Mouse (Mus musculus): ENCODE measurements around the gene Ccdc170. TPM values are rescaled to one million over a fixed set of nuclear protein-coding genes. Genes with fewer than 3 reads are reported as not detected.
A peak's percentile ranks its signal among the peaks of the same experiment; 100 is the strongest.

Ccdc170 gene
- total and polyA plus RNA-seq, 3 experiments, result 0.08 to 0.25 (median 0.21) TPM

DNA sequence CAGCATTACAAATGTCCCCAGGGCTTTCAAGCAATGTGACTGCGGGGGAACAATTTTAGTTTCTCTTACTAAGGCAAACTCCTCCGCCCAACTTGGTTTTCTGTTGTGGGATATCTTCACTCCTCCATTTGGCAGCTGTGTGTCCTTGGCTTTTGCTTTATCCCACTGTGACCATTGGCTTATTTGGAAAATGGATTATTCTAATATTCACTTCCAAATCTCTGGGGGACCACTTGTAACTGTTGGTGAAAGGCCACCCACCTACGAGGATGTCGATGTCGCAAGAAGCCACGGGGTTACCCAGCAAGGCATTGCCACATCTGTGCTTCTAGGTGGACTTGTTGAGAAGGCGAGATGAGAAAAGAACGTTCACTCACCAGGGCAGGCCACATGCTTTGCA, 607 bp upstream of the Ccdc170 start:
- peak; percentile 46 to 48 for DNase-seq
- Histone ChIP-seq H3K4me3 (no peak overlapping the region), H3K9ac (ENCODE audit: low read depth, low read length) (no peak overlapping the region), H3K27me3 (ENCODE audit: control insufficient read depth, insufficient read depth, low read length) (no peaks in the 10 kb centered on the region), H3K4me1 (ENCODE audit: control insufficient read depth, insufficient read depth, low read length) (no peaks in the 10 kb centered on the region; the same call in 1 of the 2 replicates), H3K27ac (no peak overlapping the region), H3K79me2 (replicated peaks; ENCODE audit: control insufficient read depth, insufficient read depth, low read length) (no peaks in the 10 kb centered on the region), H3K36me3 (ENCODE audit: control insufficient read depth, insufficient read depth, low read length) (no peaks in the 10 kb centered on the region)
- intact Hi-C loops (cut with DNase I), result no loop called here
- TF ChIP-seq CTCF (IDR thresholded peaks at IDR 0.05) (no peak), EP300 (IDR thresholded peaks at IDR 0.05; ENCODE audit: insufficient read depth, low read depth, low read length) (no peak), POLR2A (IDR thresholded peaks at IDR 0.05; ENCODE audit: insufficient read depth, low read depth, low read length) (no peak)
- 64% methylated on average over 8 of the region's 8 CpGs for WGBS

DNA sequence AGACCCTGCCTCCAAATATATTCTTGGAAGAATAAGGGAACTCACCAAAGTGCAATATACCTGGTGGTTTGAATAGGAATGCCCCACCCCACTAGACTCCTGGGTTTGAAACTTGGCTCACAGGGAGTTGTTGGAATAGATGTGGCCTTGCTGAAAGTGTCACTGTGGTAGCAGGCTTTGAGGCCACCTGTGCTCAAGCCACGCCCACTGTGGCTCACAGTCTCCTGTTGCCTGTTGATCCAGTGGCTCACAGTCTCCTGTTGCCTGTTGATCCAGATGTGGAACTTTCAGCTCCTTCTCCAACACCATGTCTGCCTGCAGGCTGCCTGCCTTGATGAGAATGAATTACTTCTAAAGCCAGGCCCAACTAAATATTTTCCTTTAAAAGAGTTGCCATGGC, 1.5 kb downstream of the Ccdc170 start:
- Histone ChIP-seq H3K9ac (ENCODE audit: low read depth, low read length) (no peak overlapping the region), H3K27me3 (ENCODE audit: control insufficient read depth, insufficient read depth, low read length) (no peaks in the 10 kb centered on the region), H3K79me2 (replicated peaks; ENCODE audit: control insufficient read depth, insufficient read depth, low read length) (no peaks in the 10 kb centered on the region), H3K4me3 (no peak overlapping the region), H3K36me3 (ENCODE audit: control insufficient read depth, insufficient read depth, low read length) (no peaks in the 10 kb centered on the region), H3K4me1 (ENCODE audit: control insufficient read depth, insufficient read depth, low read length) (no peaks in the 10 kb centered on the region; the same call in 1 of the 2 replicates), H3K27ac (no peak overlapping the region)
- intact Hi-C loops (cut with DNase I), result no loop called here
- DNase-seq, result no peak
- no peak for TF ChIP-seq CTCF (IDR thresholded peaks at IDR 0.05)
- no peak for TF ChIP-seq POLR2A (IDR thresholded peaks at IDR 0.05; ENCODE audit: insufficient read depth, low read depth, low read length)
- TF ChIP-seq EP300 (IDR thresholded peaks at IDR 0.05; ENCODE audit: insufficient read depth, low read depth, low read length), result no peak
- WGBS, result 94% methylated on average over 1 of the region's 1 CpGs

DNA sequence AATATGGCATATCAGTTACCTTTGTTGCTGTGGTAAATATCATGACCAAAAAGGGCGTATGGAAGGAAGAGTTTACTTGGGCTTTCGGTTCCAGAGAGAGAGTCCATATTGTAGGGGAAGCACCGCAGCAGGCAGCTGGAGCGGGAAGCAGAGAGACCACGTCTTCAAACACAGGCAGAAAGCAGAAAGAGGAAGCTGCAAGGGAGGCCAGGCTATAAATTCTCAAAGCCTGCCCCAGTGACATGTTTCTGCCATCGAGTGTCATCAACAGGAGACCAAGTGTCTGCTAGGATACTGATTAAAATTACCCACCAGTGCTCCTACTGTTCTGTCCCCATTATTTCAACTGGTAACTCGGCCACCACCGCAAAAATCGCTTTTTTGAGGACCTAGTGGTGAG, 2.7 kb downstream of the Ccdc170 start:
- intact Hi-C loops (cut with DNase I), result no loop called here
- no peaks in the 10 kb centered on the region for H3K36me3 ChIP-seq (ENCODE audit: control insufficient read depth, insufficient read depth, low read length)
- H3K9ac ChIP-seq (ENCODE audit: low read depth, low read length), result no peak overlapping the region
- WGBS, result 77% methylated on average over 9 of the region's 9 CpGs
- no peak overlapping the region for H3K27ac ChIP-seq
- H3K79me2 ChIP-seq (replicated peaks; ENCODE audit: control insufficient read depth, insufficient read depth, low read length), result no peaks in the 10 kb centered on the region
- DNase-seq, result no peak
- TF ChIP-seq EP300 (IDR thresholded peaks at IDR 0.05; ENCODE audit: insufficient read depth, low read depth, low read length) (no peak), CTCF (IDR thresholded peaks at IDR 0.05) (no peak), POLR2A (IDR thresholded peaks at IDR 0.05; ENCODE audit: insufficient read depth, low read depth, low read length) (no peak)
- H3K27me3 ChIP-seq (ENCODE audit: control insufficient read depth, insufficient read depth, low read length), result no peaks in the 10 kb centered on the region
- H3K4me3 ChIP-seq, result no peak overlapping the region
- H3K4me1 ChIP-seq (ENCODE audit: control insufficient read depth, insufficient read depth, low read length), result no peaks in the 10 kb centered on the region; the same call in 1 of the 2 replicates

DNA sequence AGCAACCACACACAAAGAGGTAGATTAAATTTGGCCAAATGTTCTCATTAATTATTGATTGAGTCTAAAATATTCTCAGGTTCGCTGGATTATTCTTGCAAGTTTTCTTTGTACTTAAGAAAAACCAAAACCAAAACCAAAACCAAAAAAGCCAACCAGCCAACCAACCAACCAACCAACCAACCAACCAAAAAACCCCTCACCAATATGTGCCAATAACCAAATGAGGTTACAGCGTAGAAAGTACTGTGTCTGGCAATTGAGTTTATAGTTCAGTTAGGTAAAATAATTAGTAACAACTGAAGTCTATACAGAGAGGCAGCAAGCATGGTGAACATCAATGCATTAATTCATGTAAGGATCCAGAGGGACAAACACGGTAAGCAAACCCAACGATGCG, 7.6 kb downstream of the Ccdc170 start:
- TF ChIP-seq CTCF (IDR thresholded peaks at IDR 0.05), result no peak
- no peak for TF ChIP-seq EP300 (IDR thresholded peaks at IDR 0.05; ENCODE audit: insufficient read depth, low read depth, low read length)
- TF ChIP-seq POLR2A (IDR thresholded peaks at IDR 0.05; ENCODE audit: insufficient read depth, low read depth, low read length), result no peak
- H3K27ac ChIP-seq, result no peak overlapping the region
- H3K4me3 ChIP-seq, result no peak overlapping the region
- intact Hi-C loops (cut with DNase I), result no loop called here
- H3K27me3 ChIP-seq (ENCODE audit: control insufficient read depth, insufficient read depth, low read length), result no peaks in the 10 kb centered on the region
- H3K79me2 ChIP-seq (replicated peaks; ENCODE audit: control insufficient read depth, insufficient read depth, low read length), result no peaks in the 10 kb centered on the region
- no peak for DNase-seq
- 77% methylated on average over 5 of the region's 5 CpGs for WGBS
- no peaks in the 10 kb centered on the region for H3K36me3 ChIP-seq (ENCODE audit: control insufficient read depth, insufficient read depth, low read length)
- H3K4me1 ChIP-seq (ENCODE audit: control insufficient read depth, insufficient read depth, low read length), result no peaks in the 10 kb centered on the region
- no peak overlapping the region for H3K9ac ChIP-seq (ENCODE audit: low read depth, low read length)

DNA sequence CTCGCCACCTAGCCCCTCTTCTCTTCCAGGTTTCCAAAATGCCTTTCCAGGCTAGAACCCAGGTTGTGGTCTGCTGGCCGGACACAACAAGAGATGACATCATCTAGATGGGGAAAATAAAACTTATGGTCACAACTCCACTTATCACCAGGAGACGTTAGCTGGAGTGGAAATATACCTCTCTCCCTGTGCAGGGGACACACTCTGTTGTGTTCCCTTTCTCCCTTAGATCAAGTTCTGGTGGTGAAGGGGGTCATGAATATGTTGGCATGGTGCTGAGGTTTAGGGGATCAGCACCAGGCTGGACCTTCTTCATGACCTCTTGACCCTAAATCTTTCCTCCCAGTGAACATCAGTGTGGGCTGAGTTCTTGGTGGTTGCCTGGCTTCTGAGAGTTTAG, 9.0 kb downstream of the Ccdc170 start:
- intact Hi-C loops (cut with DNase I), result no loop called here
- TF ChIP-seq EP300 (IDR thresholded peaks at IDR 0.05; ENCODE audit: insufficient read depth, low read depth, low read length) (no peak), POLR2A (IDR thresholded peaks at IDR 0.05; ENCODE audit: insufficient read depth, low read depth, low read length) (no peak), CTCF (IDR thresholded peaks at IDR 0.05) (no peak)
- no peak overlapping the region for H3K9ac ChIP-seq (ENCODE audit: low read depth, low read length)
- no peaks in the 10 kb centered on the region for H3K79me2 ChIP-seq (replicated peaks; ENCODE audit: control insufficient read depth, insufficient read depth, low read length)
- no peak overlapping the region for H3K4me3 ChIP-seq
- H3K27me3 ChIP-seq (ENCODE audit: control insufficient read depth, insufficient read depth, low read length), result no peaks in the 10 kb centered on the region
- H3K27ac ChIP-seq, result no peak overlapping the region
- H3K4me1 ChIP-seq (ENCODE audit: control insufficient read depth, insufficient read depth, low read length), result no peaks in the 10 kb centered on the region
- no peaks in the 10 kb centered on the region for H3K36me3 ChIP-seq (ENCODE audit: control insufficient read depth, insufficient read depth, low read length)
- WGBS, result 48% methylated on average over 3 of the region's 3 CpGs
- DNase-seq, result no peak

DNA sequence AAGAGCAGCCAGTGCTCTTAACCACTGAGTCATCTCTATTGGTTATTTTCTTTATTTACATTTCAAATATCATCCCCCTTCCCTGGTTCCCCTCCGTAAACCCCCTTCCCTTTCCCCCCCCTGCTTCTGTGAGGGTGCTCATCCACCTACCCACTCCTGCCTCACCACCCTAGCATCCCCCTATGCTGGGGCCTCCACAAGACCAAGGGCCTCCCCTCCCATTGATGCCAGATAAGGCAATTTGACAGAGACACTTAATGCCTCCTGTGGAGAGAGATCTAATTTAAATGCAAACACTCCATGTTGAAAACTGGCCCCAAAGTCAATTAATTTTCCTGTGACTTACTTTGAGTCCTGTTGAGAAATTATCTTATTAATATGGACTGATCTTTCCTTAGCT, 9.7 kb downstream of the Ccdc170 start:
- WGBS, result 76% methylated on average over 1 of the region's 1 CpGs
- DNase-seq, result no peak
- intact Hi-C loops (cut with DNase I), result no loop called here

More for the DNA sequence above, 9.7 kb downstream of the Ccdc170 start:
- Histone ChIP-seq H3K4me3 (no peak overlapping the region), H3K27ac (no peak overlapping the region), H3K4me1 (ENCODE audit: control insufficient read depth, insufficient read depth, low read length) (no peaks in the 10 kb centered on the region), H3K9ac (ENCODE audit: low read depth, low read length) (no peak overlapping the region), H3K79me2 (replicated peaks; ENCODE audit: control insufficient read depth, insufficient read depth, low read length) (no peaks in the 10 kb centered on the region), H3K27me3 (ENCODE audit: control insufficient read depth, insufficient read depth, low read length) (no peaks in the 10 kb centered on the region), H3K36me3 (ENCODE audit: control insufficient read depth, insufficient read depth, low read length) (no peaks in the 10 kb centered on the region)
- no peak for TF ChIP-seq POLR2A (IDR thresholded peaks at IDR 0.05; ENCODE audit: insufficient read depth, low read depth, low read length)
- no peak for TF ChIP-seq EP300 (IDR thresholded peaks at IDR 0.05; ENCODE audit: insufficient read depth, low read depth, low read length)
- no peak for TF ChIP-seq CTCF (IDR thresholded peaks at IDR 0.05)
